Mouse (Mus musculus): ENCODE data around the gene Piwil4.

DNA sequence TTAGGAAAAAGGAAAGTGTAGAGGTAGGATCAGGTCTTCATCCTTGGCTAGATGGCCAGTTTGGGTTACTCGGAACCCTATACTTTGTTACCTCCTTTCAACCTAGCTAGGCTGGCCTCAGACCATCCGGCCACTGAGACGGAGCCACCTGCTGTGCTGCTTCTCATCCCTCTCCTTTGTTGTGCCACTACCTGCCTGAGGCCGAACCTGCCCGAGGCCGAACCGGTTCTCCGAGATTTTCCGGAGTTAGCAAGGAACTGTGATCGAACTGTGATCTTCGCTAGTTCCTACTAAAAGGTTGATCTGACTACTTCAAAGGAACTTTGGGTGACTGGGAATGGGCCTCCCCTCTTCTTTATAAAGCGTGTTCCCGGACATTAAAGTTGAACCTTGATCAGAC lies 37.8 kb upstream of the Piwil4 start:
- TF ChIP-seq POLR2AphosphoS5 (IDR thresholded peaks at IDR 0.05; ENCODE audit: borderline replicate concordance, low read depth, low read length) (no peak), TBP (IDR thresholded peaks at IDR 0.05; ENCODE audit: low read depth, low read length) (no peak), CTCF (IDR thresholded peaks at IDR 0.05 in 2 of 3, conservative IDR thresholded peaks at IDR 0.05 in 1 of 3; ENCODE audit: control insufficient read depth in 1 of 3, insufficient read depth in 1 of 3, low read depth in 2 of 3, low read length in 3 of 3, poor library complexity in 1 of 3, severe bottlenecking in 1 of 3) (no peak), NELFE (IDR thresholded peaks at IDR 0.05; ENCODE audit: low read depth, low read length) (no peak), ELF1 (IDR thresholded peaks at IDR 0.05; ENCODE audit: low read depth, low read length) (no peak), RCOR1 (IDR thresholded peaks at IDR 0.05; ENCODE audit: low read depth, low read length) (no peak), MAZ (IDR thresholded peaks at IDR 0.05; ENCODE audit: low read depth, low read length) (no peak), CHD2 (IDR thresholded peaks at IDR 0.05; ENCODE audit: low read length) (no peak), GATA1 (IDR thresholded peaks at IDR 0.05; ENCODE audit: low read depth, low read length) (no peak), MXI1 (IDR thresholded peaks at IDR 0.05; ENCODE audit: low read depth, low read length) (no peak), POLR2AphosphoS2 (IDR thresholded peaks at IDR 0.05; ENCODE audit: low read length) (no peak)

Data from MEL (cell line).